Mouse (Mus musculus) layer of hippocampus, postnatal 36 days (tissue): ENCODE measurements at regions not wholly inside any gene's neighbourhood (a gene's known extent, or its start where the extent isn't known, plus 50 kb on each side); places are given as distances from the start of the nearest gene placed in this dataset.

Source experiments
- DNase-seq, 2 experiments: peaks; one replicate each; pipeline ENCODE4 v3.0.0; 2022

GRCm38 (mm10) chr14:24731872-24732525 is 245.1 kb downstream of the Rps24 start:
- peak in 1 of 2 experiments; percentile 16 for DNase-seq

- no peak for DNase-seq
These were observed 246.4 kb downstream of the Rps24 start for GRCm38 (mm10) chr14:24733326-24733725.

GRCm38 (mm10) chr14:24738869-24739268 is 251.9 kb downstream of the Rps24 start:
- no peak for DNase-seq

GRCm38 (mm10) chr14:24744451-24744850 is 257.5 kb downstream of the Rps24 start:
- no peak for DNase-seq

- DNase-seq = no peak
These were observed 258.8 kb downstream of the Rps24 start for GRCm38 (mm10) chr14:24745730-24746129.

GRCm38 (mm10) chr14:24747471-24747795 is 260.5 kb downstream of the Rps24 start:
- no peak for DNase-seq

- DNase-seq = no peak
These were observed 261.0 kb downstream of the Rps24 start for GRCm38 (mm10) chr14:24747796-24748496.

GRCm38 (mm10) chr14:24748497-24748862 is 261.6 kb downstream of the Rps24 start:
- DNase-seq = no peak

- DNase-seq = no peak
These were observed 262.4 kb downstream of the Rps24 start for GRCm38 (mm10) chr14:24749313-24749712.

- DNase-seq = no peak
These were observed 264.3 kb downstream of the Rps24 start for GRCm38 (mm10) chr14:24751227-24751626.

- DNase-seq = no peak
These were observed 267.8 kb downstream of the Rps24 start for GRCm38 (mm10) chr14:24754753-24755152.

- no peak for DNase-seq
These were observed 268.6 kb downstream of the Rps24 start for GRCm38 (mm10) chr14:24755426-24756117.

GRCm38 (mm10) chr14:24757302-24757701 is 270.4 kb downstream of the Rps24 start:
- no peak for DNase-seq

GRCm38 (mm10) chr14:24757843-24758242 is 270.9 kb downstream of the Rps24 start:
- DNase-seq = no peak

GRCm38 (mm10) chr14:24760926-24761325 is 274.0 kb downstream of the Rps24 start:
- no peak for DNase-seq

GRCm38 (mm10) chr14:24762468-24763274 is 275.7 kb downstream of the Rps24 start:
- no peak for DNase-seq

- DNase-seq = no peak
These were observed 276.4 kb downstream of the Rps24 start for GRCm38 (mm10) chr14:24763275-24763812.

GRCm38 (mm10) chr14:24763845-24764244 is 276.9 kb downstream of the Rps24 start:
- DNase-seq = no peak

- no peak for DNase-seq
These were observed 279.3 kb downstream of the Rps24 start for GRCm38 (mm10) chr14:24766260-24766659.

GRCm38 (mm10) chr14:24766690-24767089 is 279.8 kb downstream of the Rps24 start:
- DNase-seq = no peak

- no peak for DNase-seq
These were observed 280.4 kb downstream of the Rps24 start for GRCm38 (mm10) chr14:24767316-24767715.

- DNase-seq = no peak
These were observed 281.0 kb downstream of the Rps24 start for GRCm38 (mm10) chr14:24767964-24768363.

- no peak for DNase-seq
These were observed 282.5 kb downstream of the Rps24 start for GRCm38 (mm10) chr14:24769451-24769850.
